Mouse (Mus musculus): ENCODE measurements around the gene Gm28048.
A peak's percentile ranks its signal among the peaks of the same experiment; 100 is the strongest.

Gm28048 gene

GRCm38 (mm10) chr11:22799987-22800424, 181.9 kb downstream of the Gm28048 start:
- peak; percentile 98 for DNase-seq (ENCODE audit: low read depth, low spot score)

DNA sequence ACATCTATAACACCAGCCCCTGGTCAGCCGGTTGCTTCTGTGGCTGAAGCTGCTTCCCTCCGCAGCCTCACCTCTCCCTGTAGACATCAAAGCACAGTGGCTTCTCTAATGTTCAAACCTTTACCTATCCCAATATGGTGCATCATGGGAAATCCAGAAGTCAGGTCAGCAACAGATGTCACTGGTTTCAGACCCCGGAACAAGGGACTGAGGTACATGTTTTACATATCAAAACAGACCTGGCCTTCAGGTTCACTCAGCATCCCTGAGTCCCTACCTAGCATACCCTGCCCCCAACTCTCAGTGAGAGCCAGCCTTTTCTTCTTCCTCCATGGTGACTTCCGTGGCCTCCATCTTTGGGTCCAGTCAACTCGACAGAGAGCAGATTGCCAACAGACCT, 183.0 kb downstream of the Gm28048 start:
- DNase-seq (ENCODE audit: low read depth, low spot score): peak; percentile 66

- DNase-seq (ENCODE audit: low read depth, low spot score): no peak
Observed at GRCm38 (mm10) chr11:22794734-22795133, 187.2 kb downstream of the Gm28048 start.

- no peak for DNase-seq (ENCODE audit: low read depth, low spot score)
Observed at GRCm38 (mm10) chr11:22793881-22794203, 188.0 kb downstream of the Gm28048 start.

GRCm38 (mm10) chr11:22793176-22793880, 188.6 kb downstream of the Gm28048 start:
- no peak for DNase-seq (ENCODE audit: low read depth, low spot score)

DNA sequence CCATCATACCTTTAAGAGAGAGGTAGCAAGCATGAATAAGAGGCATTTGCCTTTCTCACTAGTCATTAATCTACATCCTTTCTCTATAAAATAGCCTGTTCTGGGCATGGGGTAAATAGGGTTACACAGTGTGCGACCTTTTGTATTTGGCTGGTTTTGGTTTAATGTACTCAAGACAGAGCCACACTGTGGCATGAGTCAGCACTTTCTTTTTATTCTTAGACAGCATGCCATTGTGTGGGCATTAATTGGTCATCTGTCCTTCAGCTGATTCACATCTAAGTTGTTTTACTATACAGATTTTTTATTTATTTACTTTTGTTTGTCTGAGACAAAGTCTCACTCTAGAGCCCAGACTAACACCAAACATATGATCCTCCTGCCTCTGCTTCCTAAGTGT, 189.7 kb downstream of the Gm28048 start:
- DNase-seq (ENCODE audit: low read depth, low spot score): no peak

GRCm38 (mm10) chr11:22791726-22792125, 190.2 kb downstream of the Gm28048 start:
- DNase-seq (ENCODE audit: low read depth, low spot score): peak; percentile 52

GRCm38 (mm10) chr11:22787833-22788232, 194.1 kb downstream of the Gm28048 start:
- DNase-seq (ENCODE audit: low read depth, low spot score): no peak
